Mouse (Mus musculus) cerebellum, postnatal 4 days (tissue): Measurements from ENCODE around the gene Rnf121.

Experiments
- DNase-seq, 2 experiments: peaks; one replicate each; pipeline ENCODE4 v3.0.0; 2022; ENCODE audit warnings: low spot score in 2 of 2, mixed read lengths in 1 of 2

Gene Rnf121

GRCm38 (mm10) chr7:102065046-102065891 lies at the start of gene Rnf121, which contains the start of the genes Xndc1 and Xntrpc:
Rnf121 (minus strand) TSS chr7:102065469.
Xndc1 (plus strand) TSS chr7:102065511.
Xntrpc (plus strand) TSS chr7:102065713.
- DNase-seq: peak; percentile 77 to 89

GRCm38 (mm10) chr7:102113151-102113729 lies 48.0 kb upstream of the Rnf121 start:
- no peak for DNase-seq

GRCm38 (mm10) chr7:102109746-102110145 lies 44.5 kb upstream of the Rnf121 start:
- DNase-seq: no peak

GRCm38 (mm10) chr7:102109171-102109570 lies 43.9 kb upstream of the Rnf121 start, which contains the start of gene Art5:
Art5 (minus strand) TSS chr7:102109489.
- no peak for DNase-seq

GRCm38 (mm10) chr7:102108206-102108605 lies 42.9 kb upstream of the Rnf121 start:
- DNase-seq: no peak

- peak in 1 of 2 experiments; percentile 30 for DNase-seq
These were observed 41.5 kb upstream of the Rnf121 start for GRCm38 (mm10) chr7:102106700-102107141.

GRCm38 (mm10) chr7:102104126-102104525 lies 38.9 kb upstream of the Rnf121 start:
- DNase-seq: no peak

GRCm38 (mm10) chr7:102103555-102103954 lies 38.3 kb upstream of the Rnf121 start:
- no peak for DNase-seq

GRCm38 (mm10) chr7:102102696-102103095 lies 37.4 kb upstream of the Rnf121 start:
- no peak for DNase-seq

- no peak for DNase-seq
These were observed 37.0 kb upstream of the Rnf121 start for GRCm38 (mm10) chr7:102102241-102102640.

GRCm38 (mm10) chr7:102101487-102101886 lies 36.2 kb upstream of the Rnf121 start, which contains the start of gene Art1:
Art1 (plus strand) TSS chr7:102101743.
- no peak for DNase-seq

- DNase-seq: no peak
These were observed 35.6 kb upstream of the Rnf121 start for GRCm38 (mm10) chr7:102100868-102101267.

- no peak for DNase-seq
These were observed 34.7 kb upstream of the Rnf121 start for GRCm38 (mm10) chr7:102099760-102100661.

- no peak for DNase-seq
These were observed 22.1 kb upstream of the Rnf121 start for GRCm38 (mm10) chr7:102087336-102087735.

- DNase-seq: no peak
These were observed 18.9 kb upstream of the Rnf121 start for GRCm38 (mm10) chr7:102084041-102084696.

GRCm38 (mm10) chr7:102082816-102083215 lies 17.5 kb upstream of the Rnf121 start, which contains the start of gene Trpc2:
Trpc2 (plus strand) TSS chr7:102083116.
- no peak for DNase-seq

- no peak for DNase-seq
These were observed 16.5 kb upstream of the Rnf121 start for GRCm38 (mm10) chr7:102081784-102082183.

- no peak for DNase-seq
These were observed 15.0 kb upstream of the Rnf121 start for GRCm38 (mm10) chr7:102080311-102080710.

- peak in 1 of 2 experiments; percentile 16 for DNase-seq
These were observed 13.2 kb upstream of the Rnf121 start for GRCm38 (mm10) chr7:102078517-102078916.

- DNase-seq: no peak
These were observed 11.5 kb upstream of the Rnf121 start for GRCm38 (mm10) chr7:102076714-102077296.

- no peak for DNase-seq
These were observed 1.1 kb upstream of the Rnf121 start for GRCm38 (mm10) chr7:102066363-102066762.
